Mouse (Mus musculus): ENCODE data around the gene Elk3.

The Elk3 gene

GRCm38 (mm10) chr10:93272986-93273982, 37.7 kb downstream of the Elk3 start:
- no peak for ATAC-seq (ENCODE audit: insufficient number of reproducible peaks, low FRiP score, low TSS enrichment)

GRCm38 (mm10) chr10:93271831-93272230, 39.1 kb downstream of the Elk3 start:
- no peak for ATAC-seq (ENCODE audit: insufficient number of reproducible peaks, low FRiP score, low TSS enrichment)

GRCm38 (mm10) chr10:93270889-93271460, 40.0 kb downstream of the Elk3 start:
- no peak for ATAC-seq (ENCODE audit: insufficient number of reproducible peaks, low FRiP score, low TSS enrichment)

- no peak for ATAC-seq (ENCODE audit: insufficient number of reproducible peaks, low FRiP score, low TSS enrichment)
These were observed 41.2 kb downstream of the Elk3 start for GRCm38 (mm10) chr10:93269744-93270143.

- ATAC-seq (ENCODE audit: insufficient number of reproducible peaks, low FRiP score, low TSS enrichment), result no peak
These were observed 42.6 kb downstream of the Elk3 start for GRCm38 (mm10) chr10:93268339-93268738.

- ATAC-seq (ENCODE audit: insufficient number of reproducible peaks, low FRiP score, low TSS enrichment), result no peak
These were observed 43.4 kb downstream of the Elk3 start for GRCm38 (mm10) chr10:93267509-93267908.

GRCm38 (mm10) chr10:93266521-93266920, 44.4 kb downstream of the Elk3 start:
- no peak for ATAC-seq (ENCODE audit: insufficient number of reproducible peaks, low FRiP score, low TSS enrichment)

GRCm38 (mm10) chr10:93265833-93266232, 45.1 kb downstream of the Elk3 start:
- no peak for ATAC-seq (ENCODE audit: insufficient number of reproducible peaks, low FRiP score, low TSS enrichment)

- ATAC-seq (ENCODE audit: insufficient number of reproducible peaks, low FRiP score, low TSS enrichment), result no peak
These were observed 46.9 kb downstream of the Elk3 start for GRCm38 (mm10) chr10:93264001-93264400.

- no peak for ATAC-seq (ENCODE audit: insufficient number of reproducible peaks, low FRiP score, low TSS enrichment)
These were observed 47.5 kb downstream of the Elk3 start for GRCm38 (mm10) chr10:93263431-93263830.

GRCm38 (mm10) chr10:93261981-93262499, 48.9 kb downstream of the Elk3 start:
- ATAC-seq (ENCODE audit: insufficient number of reproducible peaks, low FRiP score, low TSS enrichment), result no peak; the same call in 1 of the 2 replicates

- ATAC-seq (ENCODE audit: insufficient number of reproducible peaks, low FRiP score, low TSS enrichment), result peak; percentile 49
These were observed 49.6 kb downstream of the Elk3 start for GRCm38 (mm10) chr10:93261132-93261980.

GRCm38 (mm10) chr10:93259826-93260225, 51.1 kb downstream of the Elk3 start:
- ATAC-seq (ENCODE audit: insufficient number of reproducible peaks, low FRiP score, low TSS enrichment), result no peak

GRCm38 (mm10) chr10:93255294-93255693, 55.6 kb downstream of the Elk3 start:
- peak; percentile 67 for ATAC-seq (ENCODE audit: insufficient number of reproducible peaks, low FRiP score, low TSS enrichment)

GRCm38 (mm10) chr10:93253156-93253555, 57.8 kb downstream of the Elk3 start:
- no peak for ATAC-seq (ENCODE audit: insufficient number of reproducible peaks, low FRiP score, low TSS enrichment)

- ATAC-seq (ENCODE audit: insufficient number of reproducible peaks, low FRiP score, low TSS enrichment), result no peak
These were observed 58.3 kb downstream of the Elk3 start for GRCm38 (mm10) chr10:93252661-93253060.

GRCm38 (mm10) chr10:93251426-93251825, 59.5 kb downstream of the Elk3 start:
- no peak for ATAC-seq (ENCODE audit: insufficient number of reproducible peaks, low FRiP score, low TSS enrichment)

GRCm38 (mm10) chr10:93250436-93251317, 60.3 kb downstream of the Elk3 start:
- ATAC-seq (ENCODE audit: insufficient number of reproducible peaks, low FRiP score, low TSS enrichment), result no peak

- no peak for ATAC-seq (ENCODE audit: insufficient number of reproducible peaks, low FRiP score, low TSS enrichment)
These were observed 61.0 kb downstream of the Elk3 start for GRCm38 (mm10) chr10:93249901-93250300.

All from cerebellum, adult (tissue).